Mouse (Mus musculus): ENCODE measurements around the gene Olfr134. TPM values are rescaled to one million over a fixed set of nuclear protein-coding genes. Genes with fewer than 3 reads are reported as not detected.

Gene Olfr134
- not detected for polyA plus RNA-seq (2014; fragmentation: Illumina TruSeq; extraction: RNeasy Lipid Tissue Mini Kit (QIAGEN cat#74804); ENCODE audit: low read depth, low replicate concordance)

DNA sequence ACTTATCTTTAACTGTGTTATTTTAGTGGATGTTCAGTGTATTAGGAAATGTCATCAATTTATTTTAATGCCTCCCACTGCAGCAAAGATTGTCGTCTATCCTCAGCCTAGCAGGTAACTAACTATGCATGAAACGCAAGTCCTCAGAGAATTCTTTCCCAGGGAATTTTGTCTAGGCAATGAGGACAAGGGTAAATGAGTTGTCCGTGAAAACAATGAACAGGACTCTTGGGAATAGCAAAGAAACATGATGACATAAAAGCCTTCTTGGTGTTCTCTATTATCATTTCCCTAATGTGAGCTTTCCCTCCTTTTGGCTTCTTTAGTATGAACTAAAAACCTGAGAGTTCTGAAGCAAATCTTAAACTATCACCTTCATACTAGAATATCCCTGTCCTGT, at the start of gene Olfr134:
Gene Olfr134 (plus strand): TSS at position 301 of the 400 bp plus-strand sequence.

DNA sequence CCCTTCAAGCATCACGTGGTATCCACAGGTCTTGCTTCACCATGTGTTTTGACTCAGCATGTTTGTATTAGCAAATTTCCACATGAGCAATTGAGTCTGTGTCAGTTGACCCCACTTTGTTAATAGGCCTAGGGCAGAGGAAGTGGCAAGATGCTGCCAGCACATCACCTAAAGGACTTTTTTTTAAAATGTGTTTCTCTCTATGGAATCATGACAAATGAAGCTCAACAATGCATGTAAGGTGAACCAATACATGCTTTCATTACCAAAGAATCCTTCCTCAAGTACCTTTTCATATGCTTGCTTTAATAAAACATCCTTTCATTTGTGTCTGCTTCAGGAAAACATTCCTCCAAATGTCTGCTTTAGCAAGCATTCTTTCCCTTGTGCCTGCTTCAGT, 36.8 kb upstream of the Olfr134 start, which contains the start of gene Olfr132:
Gene Olfr132 (minus strand): TSS at position 101 of the 400 bp plus-strand sequence.

DNA sequence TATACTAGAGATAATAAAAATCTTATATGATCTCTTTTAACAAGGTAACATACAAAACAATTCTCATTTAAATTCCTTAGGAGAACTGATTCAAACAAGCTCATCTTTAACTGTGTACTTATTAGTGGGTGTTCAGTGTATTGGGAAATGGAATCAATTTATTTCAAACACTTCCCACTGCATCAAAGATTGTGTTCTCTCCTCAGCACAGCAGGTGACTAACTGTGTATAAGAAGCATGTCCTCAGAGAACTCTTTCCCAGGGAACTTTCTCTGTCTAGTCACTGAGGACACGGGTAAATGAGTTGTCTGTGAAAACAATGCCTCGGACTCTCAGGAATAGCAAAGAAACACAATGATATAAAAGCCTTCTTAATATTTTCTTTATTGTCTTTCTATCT, 26.2 kb upstream of the Olfr134 start, which contains the start of gene Olfr133:
Gene Olfr133 (plus strand): TSS at position 301 of the 400 bp plus-strand sequence.

DNA sequence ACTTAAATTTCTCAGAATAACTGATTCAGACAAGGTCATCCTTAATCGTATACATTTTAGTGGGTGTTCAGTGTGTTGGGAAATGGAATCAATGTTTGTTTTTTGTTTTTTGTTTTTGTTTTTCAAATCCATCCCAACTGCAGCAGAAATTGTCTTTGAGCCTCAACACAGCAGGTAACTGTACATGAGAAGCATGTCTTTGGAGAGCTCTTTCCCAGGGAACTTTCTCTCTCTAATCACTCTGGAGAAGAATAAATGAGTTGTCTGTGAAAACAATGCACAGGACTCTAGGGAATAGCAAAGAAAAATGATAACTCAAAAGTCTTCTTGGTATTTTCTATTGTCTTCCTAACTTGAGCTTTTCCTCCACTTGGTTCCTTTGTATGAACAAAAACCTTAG, 32.8 kb downstream of the Olfr134 start, which contains the start of gene Olfr135:
Gene Olfr135 (plus strand): TSS at position 301 of the 400 bp plus-strand sequence.

Other genes with a start within 250 kb of the Olfr134 start
- not detected for gene Olfr761, start 218.3 kb upstream of the Olfr134 start, polyA plus RNA-seq (2014; fragmentation: Illumina TruSeq; extraction: RNeasy Lipid Tissue Mini Kit (QIAGEN cat#74804); ENCODE audit: low read depth, low replicate concordance)
- gene Olfr129, start 111.3 kb upstream of the Olfr134 start, polyA plus RNA-seq (2014; fragmentation: Illumina TruSeq; extraction: RNeasy Lipid Tissue Mini Kit (QIAGEN cat#74804); ENCODE audit: low read depth, low replicate concordance), result not detected
- gene Olfr130, start 107.5 kb upstream of the Olfr134 start, polyA plus RNA-seq (2014; fragmentation: Illumina TruSeq; extraction: RNeasy Lipid Tissue Mini Kit (QIAGEN cat#74804); ENCODE audit: low read depth, low replicate concordance), result not detected
- gene Olfr131, start 82.7 kb upstream of the Olfr134 start, polyA plus RNA-seq (2014; fragmentation: Illumina TruSeq; extraction: RNeasy Lipid Tissue Mini Kit (QIAGEN cat#74804); ENCODE audit: low read depth, low replicate concordance), result not detected
- gene Olfr132, start 36.9 kb upstream of the Olfr134 start, polyA plus RNA-seq (2014; fragmentation: Illumina TruSeq; extraction: RNeasy Lipid Tissue Mini Kit (QIAGEN cat#74804); ENCODE audit: low read depth, low replicate concordance), result not detected
- gene Olfr133, start 26.1 kb upstream of the Olfr134 start, polyA plus RNA-seq (2014; fragmentation: Illumina TruSeq; extraction: RNeasy Lipid Tissue Mini Kit (QIAGEN cat#74804); ENCODE audit: low read depth, low replicate concordance), result not detected
- not detected for gene Olfr135, start 32.9 kb downstream of the Olfr134 start, polyA plus RNA-seq (2014; fragmentation: Illumina TruSeq; extraction: RNeasy Lipid Tissue Mini Kit (QIAGEN cat#74804); ENCODE audit: low read depth, low replicate concordance)
- not detected for gene Olfr138, start 89.6 kb downstream of the Olfr134 start, polyA plus RNA-seq (2014; fragmentation: Illumina TruSeq; extraction: RNeasy Lipid Tissue Mini Kit (QIAGEN cat#74804); ENCODE audit: low read depth, low replicate concordance)
- gene Olfr137, start 136.2 kb downstream of the Olfr134 start, polyA plus RNA-seq (2014; fragmentation: Illumina TruSeq; extraction: RNeasy Lipid Tissue Mini Kit (QIAGEN cat#74804); ENCODE audit: low read depth, low replicate concordance), result not detected
- gene Olfr136, start 158.4 kb downstream of the Olfr134 start, polyA plus RNA-seq (2014; fragmentation: Illumina TruSeq; extraction: RNeasy Lipid Tissue Mini Kit (QIAGEN cat#74804); ENCODE audit: low read depth, low replicate concordance), result not detected
- not detected for gene Esp36, start 248.8 kb downstream of the Olfr134 start, polyA plus RNA-seq (2014; fragmentation: Illumina TruSeq; extraction: RNeasy Lipid Tissue Mini Kit (QIAGEN cat#74804); ENCODE audit: low read depth, low replicate concordance)